Mouse (Mus musculus): ENCODE results near the gene Spink4. TPM values are rescaled to one million over a fixed set of nuclear protein-coding genes. Genes with fewer than 3 reads are reported as not detected.

Gene Spink4
- polyA plus RNA-seq, 2 experiments, result 0.49 TPM; not detected in 1

DNA sequence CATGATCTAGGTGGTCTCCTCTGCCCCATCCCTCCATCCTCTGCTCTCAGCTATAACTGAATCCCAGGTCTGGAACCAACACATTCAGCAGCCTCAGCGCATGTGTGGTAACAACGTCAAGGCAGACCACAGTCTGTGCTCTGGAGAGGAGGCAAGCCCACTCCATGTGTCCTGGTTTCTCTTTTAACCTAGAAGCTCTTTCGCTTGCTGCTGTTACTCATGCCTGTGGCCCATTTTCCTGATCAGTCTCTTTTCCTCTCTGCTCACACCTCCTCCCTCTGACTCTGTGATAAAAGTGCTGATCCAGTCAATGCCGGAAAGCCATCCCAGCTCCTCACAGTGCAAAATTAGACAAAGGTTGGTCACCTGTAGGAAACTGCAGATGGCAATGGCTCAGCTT, 29.9 kb upstream of the Spink4 start:
- no peak overlapping the region for H3K4me2 ChIP-seq (replicated peaks; ENCODE audit: low read depth, low read length, severe bottlenecking)
- H3K9me3 ChIP-seq (ENCODE audit: control insufficient read depth, low read length), result no peaks in the 10 kb centered on the region
- ATAC-seq (ENCODE audit: low FRiP score, low read depth), result no peak
- no peak overlapping the region for H3K9ac ChIP-seq (ENCODE audit: low read depth, low read length, severe bottlenecking)
- no peaks in the 10 kb centered on the region for H3K27me3 ChIP-seq (ENCODE audit: control insufficient read depth, insufficient read depth, low read length)
- H3K4me3 ChIP-seq (replicated peaks; ENCODE audit: low read length), result no peak overlapping the region
- 0 out of 2 replicates have a peak, but pooled peaks cover 1% of the 10 kb centered on the region for H3K4me1 ChIP-seq (ENCODE audit: control insufficient read depth, insufficient read depth, low read length)
- no peak for DNase-seq (ENCODE audit: low spot score)
- no peaks in the 10 kb centered on the region for H3K36me3 ChIP-seq (ENCODE audit: control insufficient read depth, insufficient read depth, low read length)
- 90% methylated on average over 4 of the region's 4 CpGs for WGBS
- H3K27ac ChIP-seq (replicated peaks; ENCODE audit: low read depth, low read length), result no peak overlapping the region
- no peak for TF ChIP-seq POLR2A (IDR thresholded peaks at IDR 0.05; ENCODE audit: borderline replicate concordance, extremely low read depth, insufficient read depth, insufficient read length)

DNA sequence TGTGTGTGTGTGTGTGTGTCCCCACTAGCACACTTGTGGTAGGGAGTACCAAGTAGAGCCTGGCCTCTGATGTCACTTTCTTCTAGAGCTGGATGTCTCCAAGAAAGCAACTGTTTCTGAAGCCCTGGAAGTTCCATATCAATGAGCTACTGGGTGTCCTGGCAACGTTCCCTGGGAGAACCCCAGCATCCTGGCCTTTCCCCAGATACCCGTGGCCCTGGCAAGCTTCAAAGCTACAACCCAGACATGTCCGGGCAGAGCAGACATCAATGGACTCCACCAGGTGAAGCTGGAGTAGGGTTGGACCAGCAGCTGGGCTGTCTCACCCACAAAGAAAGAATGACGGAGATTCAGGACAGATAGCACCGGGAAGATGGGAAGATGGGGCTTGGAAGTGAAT, 28.6 kb upstream of the Spink4 start:
- TF ChIP-seq POLR2A (IDR thresholded peaks at IDR 0.05; ENCODE audit: borderline replicate concordance, extremely low read depth, insufficient read depth, insufficient read length), result no peak
- H3K4me1 ChIP-seq (ENCODE audit: control insufficient read depth, insufficient read depth, low read length), result no peaks in the 10 kb centered on the region
- WGBS, result 77% methylated on average over 5 of the region's 5 CpGs
- no peak overlapping the region for H3K4me3 ChIP-seq (replicated peaks; ENCODE audit: low read length)
- no peak overlapping the region for H3K4me2 ChIP-seq (replicated peaks; ENCODE audit: low read depth, low read length, severe bottlenecking)
- no peak overlapping the region for H3K27ac ChIP-seq (replicated peaks; ENCODE audit: low read depth, low read length)
- no peak overlapping the region for H3K9ac ChIP-seq (ENCODE audit: low read depth, low read length, severe bottlenecking)
- ATAC-seq (ENCODE audit: low FRiP score, low read depth), result no peak
- H3K9me3 ChIP-seq (ENCODE audit: control insufficient read depth, low read length), result no peaks in the 10 kb centered on the region
- DNase-seq (ENCODE audit: low spot score), result no peak
- H3K27me3 ChIP-seq (ENCODE audit: control insufficient read depth, insufficient read depth, low read length), result no peaks in the 10 kb centered on the region
- no peaks in the 10 kb centered on the region for H3K36me3 ChIP-seq (ENCODE audit: control insufficient read depth, insufficient read depth, low read length)

DNA sequence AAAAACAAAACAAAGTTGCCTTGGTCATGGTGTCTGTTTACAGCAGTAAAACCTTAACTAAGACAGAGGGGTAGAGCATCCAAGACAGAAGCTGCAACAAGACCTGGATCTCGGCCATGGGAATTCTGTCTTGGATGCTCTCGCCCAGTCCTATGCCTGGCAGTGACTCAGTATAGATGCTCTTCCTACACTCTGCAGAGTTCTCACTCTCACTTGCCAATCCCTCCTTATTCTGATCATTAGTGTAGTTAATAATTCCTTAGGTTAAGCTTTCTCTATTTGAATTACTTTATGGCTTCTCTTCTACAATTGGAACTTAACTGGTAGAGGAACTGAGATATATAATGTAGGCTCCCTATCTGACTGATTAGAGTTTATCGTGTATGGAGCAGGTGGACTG, 24.7 kb upstream of the Spink4 start:
- Histone ChIP-seq H3K9ac (ENCODE audit: low read depth, low read length, severe bottlenecking) (no peak overlapping the region), H3K27me3 (ENCODE audit: control insufficient read depth, insufficient read depth, low read length) (no peaks in the 10 kb centered on the region), H3K27ac (replicated peaks; ENCODE audit: low read depth, low read length) (no peak overlapping the region), H3K4me1 (ENCODE audit: control insufficient read depth, insufficient read depth, low read length) (no peaks in the 10 kb centered on the region), H3K9me3 (ENCODE audit: control insufficient read depth, low read length) (no peaks in the 10 kb centered on the region), H3K4me2 (replicated peaks; ENCODE audit: low read depth, low read length, severe bottlenecking) (no peak overlapping the region), H3K36me3 (ENCODE audit: control insufficient read depth, insufficient read depth, low read length) (no peaks in the 10 kb centered on the region), H3K4me3 (replicated peaks; ENCODE audit: low read length) (no peak overlapping the region)
- DNase-seq (ENCODE audit: low spot score) (no peak), ATAC-seq (ENCODE audit: low FRiP score, low read depth) (no peak)
- no peak for TF ChIP-seq POLR2A (IDR thresholded peaks at IDR 0.05; ENCODE audit: borderline replicate concordance, extremely low read depth, insufficient read depth, insufficient read length)
- WGBS, result 96% methylated on average over 3 of the region's 3 CpGs

DNA sequence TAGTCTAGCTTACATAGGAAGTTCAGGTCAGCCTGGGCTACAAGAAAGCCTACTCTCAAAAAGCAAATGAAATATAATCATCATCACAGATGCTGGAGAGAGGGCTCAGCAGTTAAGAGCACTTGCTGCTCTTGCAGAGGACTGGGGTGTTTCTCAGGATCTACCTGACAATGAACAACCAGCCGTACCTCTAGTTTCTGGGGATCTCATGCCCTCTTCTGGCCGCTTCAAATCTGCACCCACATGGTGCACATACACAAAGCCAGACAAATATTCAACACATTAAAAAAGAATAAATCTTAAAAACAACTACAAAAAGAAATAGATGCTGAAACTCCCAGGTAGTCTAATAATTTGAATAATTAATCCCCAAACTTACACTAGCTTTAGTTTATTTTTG, 24.2 kb upstream of the Spink4 start:
- WGBS, result 93% methylated on average over 2 of the region's 2 CpGs
- H3K9me3 ChIP-seq (ENCODE audit: control insufficient read depth, low read length), result no peaks in the 10 kb centered on the region
- H3K36me3 ChIP-seq (ENCODE audit: control insufficient read depth, insufficient read depth, low read length), result no peaks in the 10 kb centered on the region
- no peak for DNase-seq (ENCODE audit: low spot score)
- H3K27me3 ChIP-seq (ENCODE audit: control insufficient read depth, insufficient read depth, low read length), result no peaks in the 10 kb centered on the region
- H3K4me1 ChIP-seq (ENCODE audit: control insufficient read depth, insufficient read depth, low read length), result no peaks in the 10 kb centered on the region
- H3K4me2 ChIP-seq (replicated peaks; ENCODE audit: low read depth, low read length, severe bottlenecking), result no peak overlapping the region
- TF ChIP-seq POLR2A (IDR thresholded peaks at IDR 0.05; ENCODE audit: borderline replicate concordance, extremely low read depth, insufficient read depth, insufficient read length), result no peak
- no peak for ATAC-seq (ENCODE audit: low FRiP score, low read depth)
- H3K4me3 ChIP-seq (replicated peaks; ENCODE audit: low read length), result no peak overlapping the region
- no peak overlapping the region for H3K27ac ChIP-seq (replicated peaks; ENCODE audit: low read depth, low read length)
- no peak overlapping the region for H3K9ac ChIP-seq (ENCODE audit: low read depth, low read length, severe bottlenecking)

DNA sequence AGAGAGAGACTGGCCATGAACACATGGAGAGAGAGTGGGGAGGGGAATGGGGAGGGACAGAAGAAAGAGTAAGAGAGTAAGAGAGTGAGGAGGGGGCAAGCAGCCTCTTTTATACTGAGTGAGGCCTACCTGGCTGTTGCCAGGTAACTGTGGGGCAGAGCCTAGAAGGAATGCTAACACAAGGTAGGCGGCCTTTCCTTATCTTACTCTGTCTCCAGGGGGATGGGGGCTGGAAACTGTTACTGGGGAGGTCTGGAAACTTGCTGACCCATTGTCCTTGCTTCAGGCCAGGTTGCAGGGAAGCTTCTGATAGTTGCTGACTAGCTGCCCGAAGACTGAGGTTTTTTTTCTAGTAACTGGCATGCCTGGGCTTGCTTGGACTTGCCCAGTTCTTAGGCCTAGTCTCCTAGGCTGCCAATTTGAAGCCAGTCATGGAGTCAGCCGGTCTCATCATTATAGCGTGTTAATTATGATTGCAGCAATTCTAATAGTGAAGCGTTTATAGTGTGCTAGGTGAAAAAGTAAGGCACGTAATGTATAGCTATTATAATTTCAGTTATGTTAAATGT, 21.3 kb upstream of the Spink4 start:
- no peak overlapping the region for H3K4me2 ChIP-seq (replicated peaks; ENCODE audit: low read depth, low read length, severe bottlenecking)
- no peak overlapping the region for H3K4me3 ChIP-seq (replicated peaks; ENCODE audit: low read length)
- no peaks in the 10 kb centered on the region for H3K27me3 ChIP-seq (ENCODE audit: control insufficient read depth, insufficient read depth, low read length)
- no peaks in the 10 kb centered on the region for H3K9me3 ChIP-seq (ENCODE audit: control insufficient read depth, low read length)
- H3K9ac ChIP-seq (ENCODE audit: low read depth, low read length, severe bottlenecking), result no peak overlapping the region
- no peaks in the 10 kb centered on the region for H3K4me1 ChIP-seq (ENCODE audit: control insufficient read depth, insufficient read depth, low read length)
- 72% methylated on average over 6 of the region's 6 CpGs for WGBS
- no peak for TF ChIP-seq POLR2A (IDR thresholded peaks at IDR 0.05; ENCODE audit: borderline replicate concordance, extremely low read depth, insufficient read depth, insufficient read length)
- no peaks in the 10 kb centered on the region for H3K36me3 ChIP-seq (ENCODE audit: control insufficient read depth, insufficient read depth, low read length)
- no peak overlapping the region for H3K27ac ChIP-seq (replicated peaks; ENCODE audit: low read depth, low read length)
- ATAC-seq (ENCODE audit: low FRiP score, low read depth) (no peak), DNase-seq (ENCODE audit: low spot score) (no peak)

DNA sequence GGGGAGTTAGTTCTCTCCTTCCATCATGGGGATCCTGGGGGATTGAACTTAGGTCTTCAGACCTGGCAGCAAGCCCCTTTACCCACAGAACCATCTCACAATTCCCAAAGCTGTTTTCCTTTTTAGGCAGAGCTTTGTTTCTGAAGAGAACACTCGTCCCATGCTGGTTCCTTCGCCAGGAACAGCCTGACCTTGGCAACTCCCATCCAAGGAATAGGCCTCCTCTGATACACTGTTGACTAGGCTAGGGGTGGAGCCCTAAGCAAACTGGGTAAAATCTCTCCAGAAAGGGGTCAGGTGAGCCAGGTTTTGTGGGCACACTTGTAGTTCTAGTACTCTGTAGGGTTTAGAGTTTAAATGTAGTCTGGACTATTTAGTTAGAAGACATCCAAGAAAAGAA, 20.6 kb upstream of the Spink4 start:
- Histone ChIP-seq H3K4me3 (replicated peaks; ENCODE audit: low read length) (no peak overlapping the region), H3K4me1 (ENCODE audit: control insufficient read depth, insufficient read depth, low read length) (no peaks in the 10 kb centered on the region), H3K27ac (replicated peaks; ENCODE audit: low read depth, low read length) (no peak overlapping the region), H3K27me3 (ENCODE audit: control insufficient read depth, insufficient read depth, low read length) (no peaks in the 10 kb centered on the region), H3K36me3 (ENCODE audit: control insufficient read depth, insufficient read depth, low read length) (no peaks in the 10 kb centered on the region), H3K4me2 (replicated peaks; ENCODE audit: low read depth, low read length, severe bottlenecking) (no peak overlapping the region), H3K9me3 (ENCODE audit: control insufficient read depth, low read length) (no peaks in the 10 kb centered on the region), H3K9ac (ENCODE audit: low read depth, low read length, severe bottlenecking) (no peak overlapping the region)
- WGBS, result 85% methylated on average over 2 of the region's 2 CpGs
- ATAC-seq (ENCODE audit: low FRiP score, low read depth), result no peak
- DNase-seq (ENCODE audit: low spot score), result no peak
- no peak for TF ChIP-seq POLR2A (IDR thresholded peaks at IDR 0.05; ENCODE audit: borderline replicate concordance, extremely low read depth, insufficient read depth, insufficient read length)

Data from limb, embryonic 14.5 days (tissue).